Mouse (Mus musculus) kidney, embryonic 16.5 days (tissue): Measurements from ENCODE around the gene Mtr. TPM values are rescaled to one million over a fixed set of nuclear protein-coding genes. Genes with fewer than 3 reads are reported as not detected.

ENCODE experiments used
- ATAC-seq: fragments of 200-750 bp; cut with Nextera tagmentation; 2 replicates; pipeline ENCODE4 v1.8.0; 2017; ENCODE audit warnings: moderate TSS enrichment; ENCODE audit not compliant: low FRiP score, low TSS enrichment
- H3K27ac ChIP-seq: fragments of 300-500 bp; sonication (generic); 2 replicates; pipeline ENCODE4 v1.5.1; 2014; ENCODE audit warnings: low read length
- H3K27me3 ChIP-seq: fragments of 300-500 bp; sonication (generic); 2 replicates; pipeline ENCODE4 v1.6.1; 2014; ENCODE audit warnings: low read length, control low read depth, mixed read lengths; ENCODE audit not compliant: insufficient read depth
- H3K36me3 ChIP-seq: fragments of 300-500 bp; sonication (generic); 2 replicates; pipeline ENCODE4 v1.6.1; 2014; ENCODE audit warnings: low read length, control low read depth, mixed read lengths; ENCODE audit not compliant: insufficient read depth
- H3K4me1 ChIP-seq: fragments of 300-500 bp; sonication (generic); 2 replicates; pipeline ENCODE4 v1.6.1; 2014; ENCODE audit warnings: low read length, control low read depth, mixed read lengths; ENCODE audit not compliant: insufficient read depth
- H3K4me2 ChIP-seq: fragments of 300-500 bp; sonication (generic); replicated peaks from 2 replicates; pipeline ENCODE4 v1.6.1; 2014; ENCODE audit warnings: low read depth, low read length
- H3K4me3 ChIP-seq: fragments of 300-500 bp; sonication (generic); 2 replicates; pipeline ENCODE4 v1.5.1; 2014; ENCODE audit warnings: mild to moderate bottlenecking, low read length
- H3K9ac ChIP-seq: fragments of 300-500 bp; sonication (generic); replicated peaks from 2 replicates; pipeline ENCODE4 v1.6.1; 2014; ENCODE audit warnings: low read length
- H3K9me3 ChIP-seq: fragments of 300-500 bp; sonication (generic); 2 replicates; pipeline ENCODE4 v1.6.1; 2016; ENCODE audit warnings: low read length, control low read depth
- WGBS: fragments of 180-500 bp; shearing (Covaris S2); extraction: QIAGEN DNeasy Blood & Tissue Kit; methylation state at CpG from one replicate; pipeline ENCODE4 v1.1.7; 2014; 5-methylcytosine and 5-hydroxymethylcytosine counted together
- polyA plus RNA-seq: library from polyadenylated mRNA; unstranded; fragments of >200 nt; fragmentation: Nextera tagmentation; extraction: Ambion mirVana; gene quantifications from 2 replicates; pipeline ENCODE4 v1.2.1, GENCODE M21; 2015

Mtr gene
- polyA plus RNA-seq, 1 experiment from 2014 or later = 13.4 TPM

DNA sequence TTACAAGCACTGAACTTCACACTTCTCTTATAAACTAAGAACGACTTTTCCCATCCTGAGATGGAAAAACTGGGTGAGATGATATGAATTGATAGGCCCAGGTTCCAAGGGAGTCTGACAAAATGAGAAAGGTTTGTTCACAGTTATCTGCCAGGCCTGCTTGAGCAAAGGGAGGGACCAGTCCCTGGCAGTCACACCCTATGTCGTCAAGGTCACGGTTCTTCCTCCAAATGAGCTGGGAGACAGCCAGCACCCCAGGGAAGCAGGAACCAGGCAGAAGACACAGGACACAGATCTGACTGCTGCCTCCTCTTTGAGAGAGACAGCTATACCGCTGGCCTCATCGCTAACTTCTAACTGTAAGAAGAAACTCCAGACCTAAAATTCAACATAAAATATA lies 57.5 kb downstream of the Mtr start:
- Histone ChIP-seq H3K36me3 (peaks cover 29% of the 10 kb centered on the region), H3K4me3 (no peak overlapping the region), H3K4me2 (no peak overlapping the region), H3K27me3 (no peaks in the 10 kb centered on the region), H3K4me1 (no peaks in the 10 kb centered on the region), H3K9me3 (no peaks in the 10 kb centered on the region), H3K27ac (no peak overlapping the region), H3K9ac (no peak overlapping the region)
- ATAC-seq = no peak
- WGBS = 87% methylated on average over 5 of the region's 5 CpGs

GRCm38 (mm10) chr13:12198486-12198885 lies 59.4 kb downstream of the Mtr start:
- Histone ChIP-seq H3K27ac (no peak overlapping the region), H3K27me3 (no peaks in the 10 kb centered on the region), H3K36me3 (peaks cover 33% of the 10 kb centered on the region), H3K4me3 (no peak overlapping the region), H3K4me2 (no peak overlapping the region), H3K9ac (no peak overlapping the region), H3K4me1 (no peaks in the 10 kb centered on the region), H3K9me3 (no peaks in the 10 kb centered on the region)
- ATAC-seq = no peak
- WGBS = 90% methylated on average over 2 of the region's 2 CpGs

- H3K4me3 ChIP-seq = no peak overlapping the region
- no peak overlapping the region for H3K27ac ChIP-seq
- WGBS = 92% methylated on average over 4 of the region's 4 CpGs
- no peak overlapping the region for H3K9ac ChIP-seq
- H3K27me3 ChIP-seq = no peaks in the 10 kb centered on the region
- peaks cover 37% of the 10 kb centered on the region for H3K36me3 ChIP-seq
- no peaks in the 10 kb centered on the region for H3K4me1 ChIP-seq
- H3K4me2 ChIP-seq = no peak overlapping the region
- no peaks in the 10 kb centered on the region for H3K9me3 ChIP-seq
- no peak for ATAC-seq
These were observed 61.1 kb downstream of the Mtr start for GRCm38 (mm10) chr13:12196861-12197260.

DNA sequence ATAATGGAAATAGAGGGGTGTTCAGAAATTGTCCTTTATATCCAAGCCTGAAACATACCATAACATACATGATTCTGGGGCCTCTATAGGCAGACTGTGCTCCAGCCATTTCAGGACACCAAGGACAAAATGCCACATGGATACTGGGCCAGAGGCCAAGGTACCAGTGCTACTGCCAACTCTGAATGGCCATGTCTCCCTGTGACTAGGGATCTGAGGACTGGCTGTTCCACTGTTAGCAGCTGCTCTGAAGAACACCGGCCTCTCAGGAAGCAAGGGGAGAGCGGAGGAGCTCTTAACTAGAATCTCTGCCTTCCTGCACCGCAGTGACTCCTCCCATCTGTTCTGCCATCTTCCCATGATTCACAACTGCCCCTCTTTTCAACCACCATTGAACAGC lies 61.9 kb downstream of the Mtr start:
- Histone ChIP-seq H3K27ac (no peak overlapping the region), H3K36me3 (peaks cover 37% of the 10 kb centered on the region), H3K9me3 (no peaks in the 10 kb centered on the region), H3K4me1 (no peaks in the 10 kb centered on the region), H3K9ac (no peak overlapping the region), H3K27me3 (no peaks in the 10 kb centered on the region), H3K4me3 (no peak overlapping the region), H3K4me2 (no peak overlapping the region)
- WGBS = 93% methylated on average over 3 of the region's 3 CpGs
- ATAC-seq = no peak

- Histone ChIP-seq H3K9me3 (no peaks in the 10 kb centered on the region), H3K4me2 (no peak overlapping the region), H3K9ac (no peak overlapping the region), H3K27me3 (no peaks in the 10 kb centered on the region), H3K27ac (no peak overlapping the region), H3K4me3 (no peak overlapping the region), H3K4me1 (no peaks in the 10 kb centered on the region), H3K36me3 (peaks cover 41% of the 10 kb centered on the region)
- ATAC-seq = no peak
- 80% methylated on average over 12 of the region's 12 CpGs for WGBS
These were observed 62.8 kb downstream of the Mtr start for GRCm38 (mm10) chr13:12194942-12195662.

- Histone ChIP-seq H3K4me3 (no peak overlapping the region), H3K9me3 (no peaks in the 10 kb centered on the region), H3K27me3 (no peaks in the 10 kb centered on the region), H3K27ac (no peak overlapping the region), H3K36me3 (peaks cover 31% of the 10 kb centered on the region), H3K4me1 (no peaks in the 10 kb centered on the region), H3K4me2 (no peak overlapping the region), H3K9ac (no peak overlapping the region)
- ATAC-seq = no peak
- 95% methylated on average over 11 of the region's 11 CpGs for WGBS
These were observed 68.7 kb downstream of the Mtr start for GRCm38 (mm10) chr13:12189219-12189618.

DNA sequence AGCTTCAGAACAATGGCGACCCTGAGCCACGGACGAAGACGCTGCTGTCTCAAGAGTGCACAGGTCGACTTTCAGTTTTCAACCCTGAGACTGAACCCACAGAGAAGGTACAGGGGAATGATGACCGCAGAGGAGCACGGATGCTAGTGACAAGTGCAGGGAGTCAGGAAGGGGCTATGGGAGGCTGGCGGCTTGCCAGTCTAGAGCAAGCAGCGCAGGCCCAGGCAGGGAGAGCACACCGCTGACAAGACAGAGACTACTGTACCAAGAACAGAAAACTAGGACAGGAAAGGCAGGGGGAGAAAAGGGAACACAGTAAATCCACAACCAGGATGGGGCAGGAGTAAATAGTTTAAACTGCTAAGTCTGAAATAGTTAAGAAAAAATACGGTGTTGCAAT lies 69.1 kb downstream of the Mtr start:
- Histone ChIP-seq H3K4me3 (no peak overlapping the region), H3K36me3 (peaks cover 28% of the 10 kb centered on the region), H3K4me1 (no peaks in the 10 kb centered on the region), H3K27ac (no peak overlapping the region), H3K4me2 (no peak overlapping the region), H3K9ac (no peak overlapping the region), H3K9me3 (no peaks in the 10 kb centered on the region), H3K27me3 (no peaks in the 10 kb centered on the region)
- WGBS = 87% methylated on average over 11 of the region's 11 CpGs
- no peak for ATAC-seq

GRCm38 (mm10) chr13:12179481-12179880 lies 78.4 kb downstream of the Mtr start:
- Histone ChIP-seq H3K4me1 (no peaks in the 10 kb centered on the region), H3K36me3 (no peaks in the 10 kb centered on the region), H3K4me2 (no peak overlapping the region), H3K9me3 (peaks cover 2% of the 10 kb centered on the region; the same call in 1 of the 2 replicates), H3K27me3 (no peaks in the 10 kb centered on the region), H3K4me3 (no peak overlapping the region), H3K27ac (no peak overlapping the region), H3K9ac (no peak overlapping the region)
- ATAC-seq = no peak
- WGBS = 45% methylated on average over 8 of the region's 8 CpGs

GRCm38 (mm10) chr13:12176761-12177160 lies 81.2 kb downstream of the Mtr start:
- Histone ChIP-seq H3K4me3 (no peak overlapping the region), H3K27me3 (no peaks in the 10 kb centered on the region), H3K27ac (no peak overlapping the region), H3K4me1 (no peaks in the 10 kb centered on the region), H3K9ac (no peak overlapping the region), H3K4me2 (no peak overlapping the region; the same call in 1 of the 2 replicates), H3K9me3 (peaks cover 2% of the 10 kb centered on the region; the same call in 1 of the 2 replicates), H3K36me3 (no peaks in the 10 kb centered on the region)
- ATAC-seq = no peak
- 27% methylated on average over 3 of the region's 3 CpGs for whole genome bisulfite sequencing

GRCm38 (mm10) chr13:12175988-12176736 lies 81.8 kb downstream of the Mtr start:
- H3K9ac ChIP-seq = no peak overlapping the region
- no peak overlapping the region; the same call in 1 of the 2 replicates for H3K4me2 ChIP-seq
- H3K9me3 ChIP-seq = peaks cover 2% of the 10 kb centered on the region; the same call in 1 of the 2 replicates
- H3K4me1 ChIP-seq = no peaks in the 10 kb centered on the region
- H3K27ac ChIP-seq = no peak overlapping the region
- no peak overlapping the region for H3K4me3 ChIP-seq
- 35% methylated on average over 16 of the region's 16 CpGs for WGBS
- peak; percentile 59; the same call in 1 of the 2 replicates for ATAC-seq
- H3K36me3 ChIP-seq = no peaks in the 10 kb centered on the region
- H3K27me3 ChIP-seq = no peaks in the 10 kb centered on the region
